Mouse (Mus musculus) heart, postnatal 0 days (tissue): ENCODE measurements at regions not wholly inside any gene's neighbourhood (a gene's known extent, or its start where the extent isn't known, plus 50 kb on each side); places are given as distances from the start of the nearest gene placed in this dataset.

Source experiments
- ATAC-seq: fragments of 200-750 bp; cut with Nextera tagmentation; 2 replicates; pipeline ENCODE4 v1.8.0; 2017; ENCODE audit warnings: low read depth, moderate number of reproducible peaks, moderate library complexity; ENCODE audit not compliant: insufficient read depth
- DNase-seq: peaks from one replicate; pipeline ENCODE4 v3.0.0-alpha.2; 2016; ENCODE audit warnings: low spot score
- H3K27ac ChIP-seq: fragments of 300-500 bp; sonication (generic); 2 replicates; pipeline ENCODE4 v1.5.1; 2014; ENCODE audit warnings: low read depth, mild to moderate bottlenecking
- H3K27me3 ChIP-seq: fragments of 300-500 bp; sonication (generic); 2 replicates; pipeline ENCODE4 v1.6.1; 2014; ENCODE audit warnings: low read length, mixed read lengths; ENCODE audit not compliant: control insufficient read depth, insufficient read depth
- H3K36me3 ChIP-seq: fragments of 300-500 bp; sonication (generic); replicated peaks from 2 replicates; pipeline ENCODE4 v1.6.1; 2014; ENCODE audit warnings: low read length, mixed read lengths; ENCODE audit not compliant: control insufficient read depth, insufficient read depth
- H3K4me1 ChIP-seq: fragments of 300-500 bp; sonication (generic); 2 replicates; pipeline ENCODE4 v1.6.1; 2014; ENCODE audit warnings: antibody characterized with exemption; ENCODE audit not compliant: control insufficient read depth, insufficient read depth
- H3K4me2 ChIP-seq: fragments of 300-500 bp; sonication (generic); 2 replicates; pipeline ENCODE4 v1.6.1; 2014; ENCODE audit warnings: low read depth, mild to moderate bottlenecking, low read length, moderate library complexity
- H3K4me3 ChIP-seq: fragments of 300-500 bp; sonication (generic); 2 replicates; pipeline ENCODE4 v1.5.1; 2014; ENCODE audit warnings: low read depth, low read length
- H3K9ac ChIP-seq: fragments of 300-500 bp; sonication (generic); replicated peaks from 2 replicates; pipeline ENCODE4 v1.6.1; 2014; ENCODE audit warnings: low read depth, low read length, mixed read lengths
- H3K9me3 ChIP-seq: fragments of 300-500 bp; sonication (generic); replicated peaks from 2 replicates; pipeline ENCODE4 v1.6.1; 2016; ENCODE audit warnings: low read length; ENCODE audit not compliant: control insufficient read depth
- CTCF ChIP-seq: IDR thresholded peaks from 2 replicates; pipeline ENCODE4 v1.5.1; 2016; ENCODE audit warnings: antibody characterized with exemption, control low read depth, low read depth
- EP300 ChIP-seq: IDR thresholded peaks from 2 replicates; pipeline ENCODE4 v1.6.1; 2016; ENCODE audit warnings: antibody characterized with exemption, low read depth
- WGBS: fragments of 180-500 bp; shearing (Covaris S2); extraction: QIAGEN DNeasy Blood & Tissue Kit; methylation state at CpG from one replicate; pipeline ENCODE4 v1.1.7; 2014; 5-methylcytosine and 5-hydroxymethylcytosine counted together

- Histone ChIP-seq H3K4me3 (no peak overlapping the region), H3K9ac (no peak overlapping the region), H3K36me3 (no peaks in the 10 kb centered on the region), H3K4me1 (no peaks in the 10 kb centered on the region), H3K27me3 (no peaks in the 10 kb centered on the region), H3K27ac (no peak overlapping the region), H3K9me3 (no peaks in the 10 kb centered on the region), H3K4me2 (no peak overlapping the region)
- no peak for ATAC-seq
- TF ChIP-seq EP300 (no peak), CTCF (no peak)
- no peak for DNase-seq
- WGBS, result 31% methylated on average over 2 of the region's 2 CpGs
These were observed 91.5 kb upstream of the Trabd2b start for GRCm38 (mm10) chr4:114315051-114315450.

GRCm38 (mm10) chr4:114315556-114315955, 91.0 kb upstream of the Trabd2b start:
- WGBS, result 46% methylated on average over 2 of the region's 2 CpGs
- Histone ChIP-seq H3K4me2 (no peak overlapping the region), H3K4me1 (no peaks in the 10 kb centered on the region), H3K9ac (no peak overlapping the region), H3K27me3 (no peaks in the 10 kb centered on the region), H3K27ac (no peak overlapping the region), H3K4me3 (no peak overlapping the region), H3K9me3 (no peaks in the 10 kb centered on the region), H3K36me3 (no peaks in the 10 kb centered on the region)
- DNase-seq, result no peak
- TF ChIP-seq CTCF, result no peak
- ATAC-seq, result no peak

GRCm38 (mm10) chr4:114317076-114317475, 89.4 kb upstream of the Trabd2b start:
- no peak for DNase-seq
- Histone ChIP-seq H3K9ac (no peak overlapping the region), H3K9me3 (no peaks in the 10 kb centered on the region), H3K4me2 (no peak overlapping the region), H3K27ac (no peak overlapping the region), H3K36me3 (no peaks in the 10 kb centered on the region), H3K27me3 (no peaks in the 10 kb centered on the region), H3K4me1 (no peaks in the 10 kb centered on the region), H3K4me3 (no peak overlapping the region)
- WGBS, result 55% methylated on average over 2 of the region's 2 CpGs
- no peak for ATAC-seq
- TF ChIP-seq CTCF (no peak), EP300 (no peak)

GRCm38 (mm10) chr4:114320076-114320475, 86.4 kb upstream of the Trabd2b start:
- DNase-seq, result no peak
- Histone ChIP-seq H3K27me3 (no peaks in the 10 kb centered on the region), H3K9me3 (no peaks in the 10 kb centered on the region), H3K4me1 (no peaks in the 10 kb centered on the region), H3K36me3 (no peaks in the 10 kb centered on the region), H3K4me2 (no peak overlapping the region), H3K9ac (no peak overlapping the region), H3K27ac (no peak overlapping the region), H3K4me3 (no peak overlapping the region)
- no peak for ATAC-seq
- TF ChIP-seq CTCF, result no peak
- TF ChIP-seq EP300, result no peak
- 54% methylated on average over 1 of the region's 1 CpGs for WGBS

GRCm38 (mm10) chr4:114321516-114322339, 84.8 kb upstream of the Trabd2b start:
- no peaks in the 10 kb centered on the region for H3K27me3 ChIP-seq
- H3K27ac ChIP-seq, result no peak overlapping the region
- H3K36me3 ChIP-seq, result no peaks in the 10 kb centered on the region
- no peak for TF ChIP-seq CTCF
- no peak for TF ChIP-seq EP300
- H3K9ac ChIP-seq, result no peak overlapping the region
- no peaks in the 10 kb centered on the region for H3K4me1 ChIP-seq
- DNase-seq (no peak), ATAC-seq (no peak)
- H3K4me3 ChIP-seq, result no peak overlapping the region
- H3K4me2 ChIP-seq, result no peak overlapping the region
- no peaks in the 10 kb centered on the region for H3K9me3 ChIP-seq
- WGBS, result 63% methylated on average over 3 of the region's 3 CpGs

GRCm38 (mm10) chr4:114329978-114330377, 76.5 kb upstream of the Trabd2b start:
- H3K4me3 ChIP-seq, result no peak overlapping the region
- no peak overlapping the region for H3K27ac ChIP-seq
- 88% methylated on average over 1 of the region's 1 CpGs for WGBS
- TF ChIP-seq EP300 (no peak), CTCF (no peak)
- no peak for DNase-seq
- no peak for ATAC-seq
- H3K36me3 ChIP-seq, result no peaks in the 10 kb centered on the region
- no peaks in the 10 kb centered on the region for H3K27me3 ChIP-seq
- no peaks in the 10 kb centered on the region for H3K4me1 ChIP-seq
- no peak overlapping the region for H3K9ac ChIP-seq
- no peak overlapping the region for H3K4me2 ChIP-seq
- H3K9me3 ChIP-seq, result no peaks in the 10 kb centered on the region
